Mouse (Mus musculus): ENCODE data around the gene Arhgef18.

DNA sequence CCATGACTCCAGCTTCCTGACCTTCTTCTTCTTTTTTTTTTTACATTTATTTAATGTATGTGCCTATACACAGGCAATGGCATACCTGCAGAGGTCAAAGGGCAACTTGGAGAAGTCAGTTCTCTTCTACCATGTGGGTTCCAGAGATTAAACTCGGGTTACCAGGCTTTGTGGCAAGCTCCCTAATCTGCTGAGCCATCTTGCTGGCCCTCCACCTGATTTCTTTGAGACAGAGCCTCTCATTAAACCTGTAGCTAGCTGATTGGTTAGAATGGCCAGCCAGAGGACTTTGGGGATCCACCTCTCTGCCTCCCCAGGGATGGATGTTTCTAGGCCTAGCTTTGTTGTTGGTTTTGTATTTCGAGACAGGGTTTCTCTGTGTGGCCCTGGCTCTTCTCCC is 18.3 kb downstream of the Arhgef18 start:
- no peak for TF ChIP-seq CTCF (IDR thresholded peaks at IDR 0.05; ENCODE audit: low read depth)
- TF ChIP-seq EP300 (IDR thresholded peaks at IDR 0.05; ENCODE audit: low read depth): no peak

All from heart, postnatal 0 days (tissue).